Mouse (Mus musculus): ENCODE data around the gene Sdf2l1. TPM values are rescaled to one million over a fixed set of nuclear protein-coding genes. Genes with fewer than 3 reads are reported as not detected.

Gene Sdf2l1
- polyA plus RNA-seq, 1 experiment from 2014 or later, result 87.4 TPM

GRCm38 (mm10) chr16:17104600-17104999 is 27.6 kb downstream of the Sdf2l1 start:
- no peaks in the 10 kb centered on the region for H3K27me3 ChIP-seq (ENCODE audit: low read depth, poor library complexity, severe bottlenecking)
- no peaks in the 10 kb centered on the region for H3K4me1 ChIP-seq
- H3K36me3 ChIP-seq, result peaks cover 93% of the 10 kb centered on the region
- no peak overlapping the region for H3K4me3 ChIP-seq
- DNase-seq (ENCODE audit: low spot score), result no peak
- H3K27ac ChIP-seq, result no peak overlapping the region
- H3K9me3 ChIP-seq (replicated peaks), result no peaks in the 10 kb centered on the region
- 95% methylated on average over 4 of the region's 4 CpGs for WGBS

GRCm38 (mm10) chr16:17102630-17103220 is 29.5 kb downstream of the Sdf2l1 start:
- Histone ChIP-seq H3K9me3 (replicated peaks) (no peaks in the 10 kb centered on the region), H3K4me1 (no peaks in the 10 kb centered on the region), H3K27ac (no peak overlapping the region), H3K4me3 (no peak overlapping the region), H3K36me3 (peaks cover 96% of the 10 kb centered on the region), H3K27me3 (ENCODE audit: low read depth, poor library complexity, severe bottlenecking) (no peaks in the 10 kb centered on the region)
- 91% methylated on average over 7 of the region's 7 CpGs for WGBS
- DNase-seq (ENCODE audit: low spot score), result no peak

GRCm38 (mm10) chr16:17096938-17097337 is 35.2 kb downstream of the Sdf2l1 start:
- Histone ChIP-seq H3K4me1 (no peaks in the 10 kb centered on the region), H3K36me3 (peaks cover 99% of the 10 kb centered on the region), H3K27ac (no peak overlapping the region), H3K9me3 (replicated peaks) (no peaks in the 10 kb centered on the region), H3K27me3 (ENCODE audit: low read depth, poor library complexity, severe bottlenecking) (no peaks in the 10 kb centered on the region), H3K4me3 (no peak overlapping the region)
- 93% methylated on average over 3 of the region's 3 CpGs for WGBS
- no peak for DNase-seq (ENCODE audit: low spot score)

GRCm38 (mm10) chr16:17088346-17088745 is 43.8 kb downstream of the Sdf2l1 start:
- WGBS, result 85% methylated on average over 3 of the region's 3 CpGs
- Histone ChIP-seq H3K36me3 (peaks cover 100% of the 10 kb centered on the region), H3K4me3 (no peak overlapping the region), H3K9me3 (replicated peaks) (no peaks in the 10 kb centered on the region), H3K27me3 (ENCODE audit: low read depth, poor library complexity, severe bottlenecking) (no peaks in the 10 kb centered on the region), H3K27ac (no peak overlapping the region), H3K4me1 (no peaks in the 10 kb centered on the region)
- no peak for DNase-seq (ENCODE audit: low spot score)

- H3K27ac ChIP-seq, result no peak overlapping the region
- H3K4me3 ChIP-seq, result no peak overlapping the region
- peaks cover 100% of the 10 kb centered on the region for H3K36me3 ChIP-seq
- no peak for DNase-seq (ENCODE audit: low spot score)
- WGBS, result 85% methylated on average over 13 of the region's 13 CpGs
- no peaks in the 10 kb centered on the region for H3K27me3 ChIP-seq (ENCODE audit: low read depth, poor library complexity, severe bottlenecking)
- H3K9me3 ChIP-seq (replicated peaks), result no peaks in the 10 kb centered on the region
- no peaks in the 10 kb centered on the region for H3K4me1 ChIP-seq
These were observed 45.5 kb downstream of the Sdf2l1 start for GRCm38 (mm10) chr16:17086669-17087193.

GRCm38 (mm10) chr16:17086241-17086640 is 45.9 kb downstream of the Sdf2l1 start:
- WGBS, result 90% methylated on average over 3 of the region's 3 CpGs
- no peaks in the 10 kb centered on the region for H3K27me3 ChIP-seq (ENCODE audit: low read depth, poor library complexity, severe bottlenecking)

GRCm38 (mm10) chr16:17085636-17086035 is 46.5 kb downstream of the Sdf2l1 start:
- no peaks in the 10 kb centered on the region for H3K27me3 ChIP-seq (ENCODE audit: low read depth, poor library complexity, severe bottlenecking)
- no peak overlapping the region for H3K4me3 ChIP-seq
- no peak for DNase-seq (ENCODE audit: low spot score)
- no peaks in the 10 kb centered on the region for H3K4me1 ChIP-seq
- H3K36me3 ChIP-seq, result peaks cover 99% of the 10 kb centered on the region
- H3K9me3 ChIP-seq (replicated peaks), result no peaks in the 10 kb centered on the region
- no peak overlapping the region for H3K27ac ChIP-seq
- WGBS, result 97% methylated on average over 4 of the region's 4 CpGs

More at GRCm38 (mm10) chr16:17086241-17086640, 45.9 kb downstream of the Sdf2l1 start:
- no peak for DNase-seq (ENCODE audit: low spot score)
- Histone ChIP-seq H3K9me3 (replicated peaks) (no peaks in the 10 kb centered on the region), H3K36me3 (peaks cover 100% of the 10 kb centered on the region), H3K27ac (no peak overlapping the region), H3K4me1 (no peaks in the 10 kb centered on the region), H3K4me3 (no peak overlapping the region)

- no peaks in the 10 kb centered on the region for H3K4me1 ChIP-seq
- no peak overlapping the region for H3K27ac ChIP-seq
- DNase-seq (ENCODE audit: low spot score), result no peak
- no peaks in the 10 kb centered on the region for H3K27me3 ChIP-seq (ENCODE audit: low read depth, poor library complexity, severe bottlenecking)
- no peaks in the 10 kb centered on the region for H3K9me3 ChIP-seq (replicated peaks)
- WGBS, result 90% methylated on average over 6 of the region's 6 CpGs
- H3K36me3 ChIP-seq, result peaks cover 97% of the 10 kb centered on the region
- no peak overlapping the region for H3K4me3 ChIP-seq
These were observed 49.9 kb downstream of the Sdf2l1 start for GRCm38 (mm10) chr16:17082121-17082792.

MicroRNAs encoded within 50 kb of the gene (microRNA counts, 519-probe panel; counts per million panel counts)
- 6,351 counts per million, percentile 95 among the panel's probes with 10 or more counts for microRNA mmu-miR-130b
- 4,106 counts per million, percentile 80 among the panel's probes with 10 or more counts for microRNA mmu-miR-301b

Small RNA genes lying within 50 kb of the gene (microRNA-seq; reads per million reads assigned to microRNA genes)
- gene Mir130b (9,409 reads per million, percentile 95 among the genes with 10 or more reads in this experiment), gene Mir301b (173 reads per million, percentile 56 among the genes with 10 or more reads in this experiment)

Other genes starting within 250 kb of the Sdf2l1 start
- 41.1 and 43.0 TPM in 2 replicates for gene Ppm1f, start 235.9 kb downstream of the Sdf2l1 start, polyA plus RNA-seq (2016; fragmentation: Nextera tagmentation; extraction: Ambion mirVana)
- gene Mapk1, start 149.0 kb downstream of the Sdf2l1 start, polyA plus RNA-seq (2016; fragmentation: Nextera tagmentation; extraction: Ambion mirVana), result 138 and 141 TPM in 2 replicates
- 90.3 and 107 TPM in 2 replicates for gene Ypel1, start 62.7 kb downstream of the Sdf2l1 start, polyA plus RNA-seq (2016; fragmentation: Nextera tagmentation; extraction: Ambion mirVana)
- 138 and 172 TPM in 2 replicates for gene Ppil2, start 21.1 kb downstream of the Sdf2l1 start, polyA plus RNA-seq (2016; fragmentation: Nextera tagmentation; extraction: Ambion mirVana)
- 182 and 195 TPM in 2 replicates for gene 2610318N02Rik, start 7.2 kb downstream of the Sdf2l1 start, polyA plus RNA-seq (2016; fragmentation: Nextera tagmentation; extraction: Ambion mirVana)
- gene Ydjc, start 12.2 kb upstream of the Sdf2l1 start, polyA plus RNA-seq (2016; fragmentation: Nextera tagmentation; extraction: Ambion mirVana), result 4.1 and 7.0 TPM in 2 replicates
- gene Ccdc116, start 14.8 kb upstream of the Sdf2l1 start, polyA plus RNA-seq (2016; fragmentation: Nextera tagmentation; extraction: Ambion mirVana), result 0.40 and 0.63 TPM in 2 replicates
- 432 and 433 TPM in 2 replicates for gene Ube2l3, start 70.3 kb upstream of the Sdf2l1 start, polyA plus RNA-seq (2016; fragmentation: Nextera tagmentation; extraction: Ambion mirVana)
- 0.18 and 0.49 TPM in 2 replicates for gene Rimbp3, start 76.2 kb upstream of the Sdf2l1 start, polyA plus RNA-seq (2016; fragmentation: Nextera tagmentation; extraction: Ambion mirVana)
- gene Hic2, start 101.2 kb upstream of the Sdf2l1 start, polyA plus RNA-seq (2016; fragmentation: Nextera tagmentation; extraction: Ambion mirVana), result 16.8 and 19.3 TPM in 2 replicates
- gene Tmem191c, start 143.7 kb upstream of the Sdf2l1 start, polyA plus RNA-seq (2016; fragmentation: Nextera tagmentation; extraction: Ambion mirVana), result 4.7 and 9.1 TPM in 2 replicates
- 0.06 and 0.14 TPM in 2 replicates for gene Serpind1, start 199.0 kb upstream of the Sdf2l1 start, polyA plus RNA-seq (2016; fragmentation: Nextera tagmentation; extraction: Ambion mirVana)